Mouse (Mus musculus) spleen, adult 2 months (tissue): ENCODE data around the gene Vps26c.

Experiments used
- CTCF ChIP-seq: fragments of 200-500 bp; IDR thresholded peaks from 2 replicates; pipeline ENCODE4 v1.5.1; 2011; ENCODE audit warnings: mild to moderate bottlenecking, inconsistent platforms; ENCODE audit not compliant: insufficient read depth, insufficient read length, insufficient replicate concordance; ENCODE audit errors: extremely low read depth
- POLR2A ChIP-seq: fragments of 200-500 bp; IDR thresholded peaks from 2 replicates; pipeline ENCODE4 v1.6.1; 2011; ENCODE audit warnings: low read depth, low read length, inconsistent platforms

- TF ChIP-seq POLR2A (peak; percentile 38), CTCF (no peak)
Observed at GRCm38 (mm10) chr16:94569229-94570176, 42.9 kb upstream of the Vps26c start, which contains the start of gene Dyrk1a.
